Mouse (Mus musculus): ENCODE data around the gene Tmed10. TPM values are rescaled to one million over a fixed set of nuclear protein-coding genes. Genes with fewer than 3 reads are reported as not detected.

Gene Tmed10
- polyA plus RNA-seq, 1 experiment from 2014 or later: 334 TPM

DNA sequence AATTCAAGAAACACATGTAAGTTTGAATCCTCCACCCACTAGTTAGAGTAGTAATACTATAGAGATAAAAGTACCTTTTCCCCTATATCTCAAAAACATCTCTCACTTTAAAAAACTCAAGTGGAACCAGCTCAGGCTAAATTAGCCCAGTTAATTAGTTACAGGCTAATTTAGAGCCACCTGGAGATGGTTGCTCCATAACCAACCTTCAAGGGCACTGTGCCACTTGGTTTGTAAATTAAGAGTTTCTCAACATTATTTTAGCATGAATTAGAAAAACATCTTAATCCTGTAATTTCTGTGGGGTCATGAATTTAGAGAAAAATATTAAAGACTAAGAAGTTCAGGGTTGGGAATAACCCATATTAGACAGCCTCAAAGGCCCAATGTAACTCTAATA lies 83.1 kb downstream of the Tmed10 start:
- Histone ChIP-seq H3K27me3 (0 out of 2 replicates have a peak, but pooled peaks cover 3% of the 10 kb centered on the region), H3K4me1 (peaks cover 36% of the 10 kb centered on the region), H3K36me3 (no peaks in the 10 kb centered on the region), H3K4me2 (replicated peaks) (no peak overlapping the region), H3K27ac (replicated peaks) (no peak overlapping the region), H3K4me3 (replicated peaks) (no peak overlapping the region), H3K9ac (no peak overlapping the region), H3K9me3 (replicated peaks) (no peaks in the 10 kb centered on the region)
- no peak for ATAC-seq (ENCODE audit: insufficient number of reproducible peaks, low FRiP score, low TSS enrichment, low read depth)

DNA sequence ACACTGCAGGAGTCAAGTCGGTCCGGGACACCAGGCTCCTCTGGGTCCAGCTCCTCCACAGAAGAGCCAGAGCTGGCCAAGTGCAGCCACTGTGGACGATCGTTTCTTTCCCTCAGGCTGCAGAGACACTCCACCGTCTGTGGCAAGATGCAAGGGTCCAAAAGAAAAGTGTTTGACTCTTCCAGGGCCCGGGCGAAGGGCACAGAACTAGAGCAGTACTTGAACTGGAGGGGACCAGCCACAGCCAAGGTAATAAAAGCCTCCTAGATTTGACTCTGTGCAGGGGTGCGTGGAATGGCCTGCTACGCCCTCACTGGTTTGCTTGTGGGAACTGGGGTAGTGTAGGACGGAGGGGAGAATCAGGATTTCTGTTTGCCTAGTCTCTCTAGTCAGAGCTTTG lies 84.0 kb downstream of the Tmed10 start:
- no peak overlapping the region for H3K4me2 ChIP-seq (replicated peaks)
- H3K27ac ChIP-seq (replicated peaks): no peak overlapping the region
- H3K4me3 ChIP-seq (replicated peaks): no peak overlapping the region
- H3K4me1 ChIP-seq: peaks cover 32% of the 10 kb centered on the region
- H3K9ac ChIP-seq: no peak overlapping the region
- WGBS: 85% methylated on average over 10 of the region's 10 CpGs
- H3K36me3 ChIP-seq: no peaks in the 10 kb centered on the region
- 0 out of 2 replicates have a peak, but pooled peaks cover 3% of the 10 kb centered on the region for H3K27me3 ChIP-seq
- ATAC-seq (ENCODE audit: insufficient number of reproducible peaks, low FRiP score, low TSS enrichment, low read depth): no peak
- H3K9me3 ChIP-seq (replicated peaks): no peaks in the 10 kb centered on the region

Other genes starting within 250 kb of the Tmed10 start
- gene Rps6kl1, start 223.6 kb downstream of the Tmed10 start, polyA plus RNA-seq (2015; fragmentation: Nextera tagmentation; extraction: Ambion mirVana): 0.69 and 1.1 TPM in 2 replicates
- gene Pgf, start 197.1 kb downstream of the Tmed10 start, polyA plus RNA-seq (2015; fragmentation: Nextera tagmentation; extraction: Ambion mirVana): 15.3 and 15.9 TPM in 2 replicates
- 91.1 and 94.6 TPM in 2 replicates for gene Eif2b2, start 155.4 kb downstream of the Tmed10 start, polyA plus RNA-seq (2015; fragmentation: Nextera tagmentation; extraction: Ambion mirVana)
- 7.5 and 8.4 TPM in 2 replicates for gene Mlh3, start 104.2 kb downstream of the Tmed10 start, polyA plus RNA-seq (2015; fragmentation: Nextera tagmentation; extraction: Ambion mirVana)
- 50.8 and 60.2 TPM in 2 replicates for gene Acyp1, start 86.4 kb downstream of the Tmed10 start, polyA plus RNA-seq (2015; fragmentation: Nextera tagmentation; extraction: Ambion mirVana)
- 1.7 and 2.4 TPM in 2 replicates for gene Zc2hc1c, start 86.3 kb downstream of the Tmed10 start, polyA plus RNA-seq (2015; fragmentation: Nextera tagmentation; extraction: Ambion mirVana)
- gene Nek9, start 35.5 kb downstream of the Tmed10 start, polyA plus RNA-seq (2015; fragmentation: Nextera tagmentation; extraction: Ambion mirVana): 23.9 and 25.4 TPM in 2 replicates
- 22.7 and 23.9 TPM in 2 replicates for gene Fos, start 99.0 kb upstream of the Tmed10 start, polyA plus RNA-seq (2015; fragmentation: Nextera tagmentation; extraction: Ambion mirVana)
- gene Jdp2, start 224.2 kb upstream of the Tmed10 start, polyA plus RNA-seq (2015; fragmentation: Nextera tagmentation; extraction: Ambion mirVana): 0.72 and 1.1 TPM in 2 replicates

All from embryonic facial prominence, embryonic 15.5 days (tissue).